19 mouse cellular contexts compared by ENCODE assay signal in the genomic region with DNA sequence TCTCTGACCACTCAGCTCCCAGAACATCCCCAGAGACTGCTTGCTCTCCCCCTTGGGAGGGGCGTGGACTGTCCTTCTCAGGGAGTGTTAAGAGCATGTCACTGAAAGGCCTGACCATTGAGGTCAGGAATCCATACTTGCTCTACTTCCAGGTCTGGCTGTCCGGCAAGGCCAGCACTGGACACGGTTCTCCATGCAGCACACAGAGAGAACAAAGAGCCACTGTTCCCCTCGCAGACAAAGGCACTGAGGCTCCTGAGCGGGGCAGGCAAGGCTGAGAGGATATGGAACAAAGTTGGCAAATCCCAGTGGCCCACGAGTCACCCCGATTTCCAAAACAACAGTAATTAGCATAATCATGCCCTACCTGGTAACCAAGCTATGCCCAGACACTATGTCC.
DNase-seq lines count a peak whose midpoint lies in the region; ATAC-seq and TF ChIP-seq lines count a peak whose summit lies in the region.
"Had no signal": no experiment of that assay in that cellular context is flagged by ENCODE, and none has a peak within 500 bp of the region (broad histone marks: within the 10 kb centered on the region; RNA-seq: fewer than 3 reads in every experiment).

No protein-coding gene starts in this region.

- no peaks in the 10 kb centered on the region for H3K27me3 ChIP-seq in hindbrain, embryonic 10.5 days (ENCODE audit: insufficient read depth, poor library complexity, severe bottlenecking)
- H3K27me3 ChIP-seq in hindbrain, embryonic 14.5 days (ENCODE audit: control insufficient read depth, insufficient read depth, low read length) = no peaks in the 10 kb centered on the region
- no peaks in the 10 kb centered on the region for H3K27me3 ChIP-seq in neural tube, embryonic 11.5 days (ENCODE audit: control insufficient read depth, insufficient read depth, low read length)
- no peaks in the 10 kb centered on the region for H3K27me3 ChIP-seq in neural tube, embryonic 15.5 days (replicated peaks)
- no peaks in the 10 kb centered on the region for H3K27me3 ChIP-seq in small intestine, adult 2 months (ENCODE audit: control insufficient read depth, insufficient read depth, low read length)
- H3K27me3 ChIP-seq: forebrain, embryonic 15.5 days; heart, embryonic 15.5 days; intestine, embryonic 15.5 days; kidney, embryonic 15.5 days had no signal

- WGBS in hindbrain, embryonic 10.5 days = 48% methylated on average over 7 of the region's 7 CpGs
- 36% methylated on average over 7 of the region's 7 CpGs for WGBS in hindbrain, embryonic 14.5 days
- 59% methylated on average over 7 of the region's 7 CpGs for WGBS in neural tube, embryonic 11.5 days
- 48% methylated on average over 7 of the region's 7 CpGs for WGBS in neural tube, embryonic 15.5 days
- 54% methylated on average over 7 of the region's 7 CpGs for WGBS in small intestine, adult 2 months

- peak overlapping the region; percentile 74 for H3K27ac ChIP-seq in hindbrain, embryonic 10.5 days
- H3K27ac ChIP-seq in hindbrain, embryonic 14.5 days = no peak overlapping the region
- no peak overlapping the region for H3K27ac ChIP-seq in neural tube, embryonic 11.5 days (ENCODE audit: low read depth, low read length)
- H3K27ac ChIP-seq in neural tube, embryonic 15.5 days (replicated peaks) = no peak overlapping the region
- peak overlapping the region; percentile 61 for H3K27ac ChIP-seq in brown adipose tissue, adult 24 weeks (replicated peaks; ENCODE audit: low read depth, low read length)
- peak overlapping the region; percentile 17; the same call in 1 of the 2 replicates for H3K27ac ChIP-seq in small intestine, adult 2 months (ENCODE audit: insufficient read depth, low read depth, low read length)
- H3K27ac ChIP-seq: forebrain, embryonic 15.5 days; heart, embryonic 15.5 days; intestine, embryonic 15.5 days; kidney, embryonic 15.5 days had no signal

- DNase-seq in hindbrain, embryonic 10.5 days (ENCODE audit: low spot score) = peak; percentile 43
- no peak for DNase-seq in hindbrain, embryonic 14.5 days (ENCODE audit: low spot score)
- DNase-seq in neural tube, embryonic 11.5 days (ENCODE audit: low spot score) = peak; percentile 29
- DNase-seq in kidney, adult 18-20 months = no peak
- DNase-seq in kidney, postnatal 14 days = no peak
- DNase-seq: adrenal gland, adult 2 months; cerebellum, adult 18-20 months; cerebellum, postnatal 36 days; heart, adult 18-20 months; liver; liver, postnatal 0 days; lung, postnatal 14 days had no signal

- no peak overlapping the region for H3K4me2 ChIP-seq in hindbrain, embryonic 14.5 days (replicated peaks)
- H3K4me2 ChIP-seq in neural tube, embryonic 11.5 days (ENCODE audit: low read depth) = no peak overlapping the region
- H3K4me2 ChIP-seq in neural tube, embryonic 15.5 days = no peak overlapping the region
- H3K4me2 ChIP-seq: forebrain, embryonic 15.5 days; heart, embryonic 15.5 days; intestine, embryonic 15.5 days; kidney, embryonic 15.5 days had no signal

- 0 out of 2 replicates have a peak, but pooled peaks cover 2% of the 10 kb centered on the region for H3K36me3 ChIP-seq in hindbrain, embryonic 10.5 days
- H3K36me3 ChIP-seq in hindbrain, embryonic 14.5 days (replicated peaks; ENCODE audit: control insufficient read depth, insufficient read depth) = no peaks in the 10 kb centered on the region
- no peaks in the 10 kb centered on the region for H3K36me3 ChIP-seq in neural tube, embryonic 11.5 days (ENCODE audit: control insufficient read depth, insufficient read depth, low read length)
- H3K36me3 ChIP-seq in neural tube, embryonic 15.5 days = peaks cover 5% of the 10 kb centered on the region; the same call in 1 of the 2 replicates
- H3K36me3 ChIP-seq in small intestine, adult 2 months (ENCODE audit: control insufficient read depth, insufficient read depth, low read length) = peaks cover 10% of the 10 kb centered on the region
- H3K36me3 ChIP-seq: forebrain, embryonic 15.5 days; heart, embryonic 15.5 days; intestine, embryonic 15.5 days; kidney, embryonic 15.5 days had no signal

- no peak for ATAC-seq in hindbrain, embryonic 14.5 days (ENCODE audit: low FRiP score)
- ATAC-seq in neural tube, embryonic 11.5 days (ENCODE audit: insufficient read depth, low FRiP score, low TSS enrichment) = no peak
- no peak for ATAC-seq in neural tube, embryonic 15.5 days (ENCODE audit: low FRiP score)
- ATAC-seq: forebrain, embryonic 15.5 days; intestine, embryonic 15.5 days; liver, postnatal 0 days had no signal

- no peak for TF ChIP-seq POLR2A in small intestine, adult 2 months (IDR thresholded peaks at IDR 0.05; ENCODE audit: low read depth, low read length)

- H3K4me1 ChIP-seq in hindbrain, embryonic 10.5 days (replicated peaks) = peaks cover 36% of the 10 kb centered on the region
- 0 out of 2 replicates have a peak, but pooled peaks cover under 1% of the 10 kb centered on the region for H3K4me1 ChIP-seq in hindbrain, embryonic 14.5 days (replicated peaks; ENCODE audit: control insufficient read depth, insufficient read depth, low read length)
- no peaks in the 10 kb centered on the region for H3K4me1 ChIP-seq in neural tube, embryonic 11.5 days (ENCODE audit: control insufficient read depth, insufficient read depth, low read length)
- H3K4me1 ChIP-seq in neural tube, embryonic 15.5 days = peaks cover 6% of the 10 kb centered on the region; the same call in 1 of the 2 replicates
- H3K4me1 ChIP-seq in brown adipose tissue, adult 24 weeks (ENCODE audit: control insufficient read depth, insufficient read depth, insufficient read length, low read length) = peaks cover 30% of the 10 kb centered on the region
- H3K4me1 ChIP-seq in small intestine, adult 2 months (ENCODE audit: control insufficient read depth, insufficient read depth, insufficient read length, low read length) = peaks cover 50% of the 10 kb centered on the region
- H3K4me1 ChIP-seq: heart, embryonic 15.5 days had no signal

- no peaks in the 10 kb centered on the region for H3K9me3 ChIP-seq in hindbrain, embryonic 10.5 days
- no peaks in the 10 kb centered on the region for H3K9me3 ChIP-seq in hindbrain, embryonic 14.5 days (ENCODE audit: control insufficient read depth, low read length)
- H3K9me3 ChIP-seq in neural tube, embryonic 11.5 days (ENCODE audit: control insufficient read depth, low read length) = no peaks in the 10 kb centered on the region
- H3K9me3 ChIP-seq in neural tube, embryonic 15.5 days (replicated peaks) = no peaks in the 10 kb centered on the region
- H3K9me3 ChIP-seq: forebrain, embryonic 15.5 days; heart, embryonic 15.5 days; intestine, embryonic 15.5 days; kidney, embryonic 15.5 days had no signal

- TF ChIP-seq CTCF in small intestine, adult 2 months (IDR thresholded peaks at IDR 0.05; ENCODE audit: extremely low read depth, insufficient read length, insufficient replicate concordance, low read depth, low read length) = no peak

- no peak overlapping the region for H3K9ac ChIP-seq in hindbrain, embryonic 14.5 days
- H3K9ac ChIP-seq in neural tube, embryonic 11.5 days (ENCODE audit: low read length) = no peak overlapping the region
- H3K9ac ChIP-seq in neural tube, embryonic 15.5 days (replicated peaks) = no peak overlapping the region
- H3K9ac ChIP-seq: forebrain, embryonic 15.5 days; heart, embryonic 15.5 days; intestine, embryonic 15.5 days; kidney, embryonic 15.5 days; liver, postnatal 0 days had no signal

- H3K4me3 ChIP-seq in hindbrain, embryonic 10.5 days = no peak overlapping the region
- H3K4me3 ChIP-seq in hindbrain, embryonic 14.5 days (replicated peaks; ENCODE audit: low read length) = no peak overlapping the region
- no peak overlapping the region for H3K4me3 ChIP-seq in neural tube, embryonic 11.5 days (ENCODE audit: low read depth, low read length)
- no peak overlapping the region for H3K4me3 ChIP-seq in neural tube, embryonic 15.5 days (replicated peaks)
- no peak overlapping the region for H3K4me3 ChIP-seq in brown adipose tissue, adult 24 weeks (ENCODE audit: insufficient read depth, low read depth, low read length)
- no peak overlapping the region for H3K4me3 ChIP-seq in small intestine, adult 2 months (ENCODE audit: low read depth, low read length)
- H3K4me3 ChIP-seq: forebrain, embryonic 15.5 days; heart, embryonic 15.5 days; intestine, embryonic 15.5 days; kidney, embryonic 15.5 days had no signal

Comparison
In these comparisons a context has a peak if more than half of its experiments do, and no peak if none do; other contexts are left out.
1. DNase-seq: peak in hindbrain, embryonic 10.5 days (single experiment) and neural tube, embryonic 11.5 days (single experiment); none in hindbrain, embryonic 14.5 days (single experiment), kidney, adult 18-20 months (single experiment) and kidney, postnatal 14 days (single experiment).
2. H3K27ac ChIP-seq: peak in hindbrain, embryonic 10.5 days (single experiment), brown adipose tissue, adult 24 weeks (single experiment) and small intestine, adult 2 months (single experiment); none in hindbrain, embryonic 14.5 days (single experiment), neural tube, embryonic 11.5 days (single experiment) and neural tube, embryonic 15.5 days (single experiment).